Mouse (Mus musculus) embryonic stem cell, embryonic (primary cell): ENCODE results near the gene Atp6v1e2.

Experiments
- CTCF ChIA-PET, 4 experiments: fragments of 300-600 bp in 2 of 4; fragments of 350-600 bp in 2 of 4; sonication (Branson Sonifier 250); formaldehyde crosslinking; loops; one replicate each; lab custom pipeline; 2022; ENCODE audit warnings: inconsistent platforms in 2 of 4; lab: Charles Lee
- POLR2A ChIA-PET, 4 experiments: fragments of 300-600 bp in 2 of 4; fragments of 350-600 bp in 2 of 4; sonication (Branson Sonifier 250); formaldehyde crosslinking; loops; one replicate each; lab custom pipeline; 2022; ENCODE audit warnings: antibody characterized with exemption in 4 of 4, inconsistent platforms in 1 of 4; lab: Charles Lee

Gene Atp6v1e2

GRCm38 (mm10) chr17:86907092-86907491 is 40.6 kb downstream of the Atp6v1e2 start:
- POLR2A ChIA-PET, result interaction anchor here in 1 of 4 experiments (0.9 kb wide), 1 partner anchor 415 kb away, joined by 3 read pairs; no protein-coding TSS in a partner anchor
- CTCF ChIA-PET, result interaction anchor here in 3 of 4 experiments (0.7 to 3.5 kb wide), 14 partner anchors 7 to 952 kb away, joined by 3 to 21 read pairs (median 8); no protein-coding TSS in a partner anchor

GRCm38 (mm10) chr17:86906601-86907000 is 41.1 kb downstream of the Atp6v1e2 start:
- POLR2A ChIA-PET, result interaction anchor here in 1 of 4 experiments (0.5 kb wide), 1 partner anchor 133 kb away, joined by 4 read pairs; no protein-coding TSS in a partner anchor
- CTCF ChIA-PET, result interaction anchor here (0.5 to 3.5 kb wide), 46 partner anchors 8 to 745 kb away, joined by 3 to 21 read pairs (median 5); partner anchors contain the start of gene Tmem247 (in 1 of the 4)

- POLR2A ChIA-PET, result interaction anchor here in 1 of 4 experiments (0.5 kb wide), 1 partner anchor 133 kb away, joined by 4 read pairs; no protein-coding TSS in a partner anchor
- CTCF ChIA-PET, result interaction anchor here (0.5 to 3.5 kb wide), 62 partner anchors 8 to 1028 kb away, joined by 3 to 21 read pairs (median 4); partner anchors contain the start of gene Tmem247 (in 1 of the 4)
Observed at GRCm38 (mm10) chr17:86906136-86906461, 41.6 kb downstream of the Atp6v1e2 start.

- POLR2A ChIA-PET, result interaction anchor here in 2 of 4 experiments (0.6 to 0.7 kb wide), 2 partner anchors 186 to 744 kb away, joined by 3 to 9 read pairs; no protein-coding TSS in a partner anchor
- CTCF ChIA-PET, result interaction anchor here (0.6 to 3.5 kb wide), 62 partner anchors 9 to 1028 kb away, joined by 3 to 21 read pairs (median 4); partner anchors contain the start of gene Tmem247 (in 1 of the 4)
Observed at GRCm38 (mm10) chr17:86905297-86906135, 42.2 kb downstream of the Atp6v1e2 start.

GRCm38 (mm10) chr17:86904206-86904605 is 43.5 kb downstream of the Atp6v1e2 start:
- ChIA-PET POLR2A (interaction anchor here in 1 of 4 experiments (0.5 kb wide), 1 partner anchor 527 kb away, joined by 3 read pairs; no protein-coding TSS in a partner anchor), CTCF (interaction anchor here (0.6 to 2.1 kb wide), 4 partner anchors 71 to 443 kb away, joined by 3 to 8 read pairs (median 5); no protein-coding TSS in a partner anchor)

GRCm38 (mm10) chr17:86903596-86903995 is 44.1 kb downstream of the Atp6v1e2 start:
- ChIA-PET POLR2A (no interaction called here), CTCF (interaction anchor here in 2 of 4 experiments (0.6 kb wide), 2 partner anchors 137 to 369 kb away, joined by 3 read pairs; no protein-coding TSS in a partner anchor)

- ChIA-PET POLR2A (interaction anchor here in 1 of 4 experiments (1.0 kb wide), 1 partner anchor 13 kb away, joined by 3 read pairs; no protein-coding TSS in a partner anchor), CTCF (no interaction called here)
Observed at GRCm38 (mm10) chr17:86902399-86903067, 45.2 kb downstream of the Atp6v1e2 start.

GRCm38 (mm10) chr17:86900564-86900963 is 47.1 kb downstream of the Atp6v1e2 start:
- ChIA-PET POLR2A (interaction anchor here in 1 of 4 experiments (0.5 to 0.8 kb wide), 2 partner anchors 147 to 1034 kb away, joined by 3 to 5 read pairs; no protein-coding TSS in a partner anchor), CTCF (interaction anchor here in 1 of 4 experiments (1.2 kb wide), 1 partner anchor 404 kb away, joined by 3 read pairs; no protein-coding TSS in a partner anchor)

- ChIA-PET POLR2A (interaction anchor here in 2 of 4 experiments (0.5 to 1.2 kb wide), 3 partner anchors 43 to 1033 kb away, joined by 3 to 5 read pairs (median 3); no protein-coding TSS in a partner anchor), CTCF (interaction anchor here in 1 of 4 experiments (0.6 to 1.2 kb wide), 2 partner anchors 136 to 404 kb away, joined by 3 read pairs; no protein-coding TSS in a partner anchor)
Observed at GRCm38 (mm10) chr17:86899821-86900220, 47.9 kb downstream of the Atp6v1e2 start.

GRCm38 (mm10) chr17:86897486-86898165 is 50.1 kb downstream of the Atp6v1e2 start:
- ChIA-PET POLR2A (no interaction called here), CTCF (interaction anchor here in 2 of 4 experiments (2.1 to 2.3 kb wide), 2 partner anchors 8 kb away, joined by 4 to 8 read pairs; no protein-coding TSS in a partner anchor)

GRCm38 (mm10) chr17:86895191-86895590 is 52.5 kb downstream of the Atp6v1e2 start:
- ChIA-PET CTCF (interaction anchor here in 2 of 4 experiments (2.1 to 2.3 kb wide), 2 partner anchors 10 to 11 kb away, joined by 4 to 8 read pairs; no protein-coding TSS in a partner anchor), POLR2A (no interaction called here)
